ENCODE assay signal across 9 mouse cellular contexts in the genomic region with DNA sequence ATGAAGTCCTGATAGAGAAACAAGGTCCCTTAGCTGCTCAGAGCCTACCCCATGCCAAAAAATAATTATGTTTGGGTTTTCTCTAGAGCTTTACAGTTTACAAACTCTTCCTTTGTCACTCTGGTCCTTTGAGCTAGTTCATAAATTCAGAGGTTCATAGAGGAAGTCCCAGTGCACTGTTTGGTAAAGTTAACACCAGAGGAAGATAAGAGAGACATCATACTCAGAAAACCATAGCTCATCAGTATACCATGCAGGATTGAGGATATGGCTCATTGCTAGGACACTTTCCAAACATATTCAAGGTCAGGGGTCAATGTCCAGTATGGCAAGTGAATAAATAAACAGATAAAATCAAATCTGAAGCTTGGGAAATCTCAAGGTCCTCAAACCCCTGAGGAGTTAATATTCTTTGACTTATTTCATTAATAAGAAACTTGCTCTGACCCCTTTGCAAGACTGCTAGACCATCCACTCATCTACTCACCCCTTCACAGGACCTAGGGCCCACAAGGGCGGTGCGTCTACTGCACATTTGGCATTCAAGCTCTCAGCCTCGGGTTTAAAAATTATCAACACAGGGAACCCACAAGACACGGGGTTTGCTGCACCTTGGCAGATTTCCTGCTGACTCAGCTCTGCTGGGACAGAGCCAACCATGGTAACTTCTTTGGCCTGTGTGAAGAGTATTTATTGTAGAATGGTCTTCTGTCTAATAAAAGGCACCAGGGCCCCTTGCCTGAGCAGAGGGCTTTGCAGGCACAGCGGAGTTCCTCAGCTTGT. TPM values are rescaled to one million over a fixed set of nuclear protein-coding genes. Genes with fewer than 3 reads are reported as not detected.
DNase-seq lines count a peak whose midpoint lies in the region; ATAC-seq and TF ChIP-seq lines count a peak whose summit lies in the region.
"Had no signal": no experiment of that assay in that cellular context is flagged by ENCODE, and none has a peak within 500 bp of the region (broad histone marks: within the 10 kb centered on the region; RNA-seq: fewer than 3 reads in every experiment).

No protein-coding gene starts in this region.

- TF ChIP-seq EP300 in MEL (IDR thresholded peaks at IDR 0.05; ENCODE audit: low read depth in 1 of 2, low read length in 2 of 2): peak; percentile 72 to 74

- no peak for TF ChIP-seq RAD21 in MEL (IDR thresholded peaks at IDR 0.05; ENCODE audit: low read depth, low read length)

- no peaks in the 10 kb centered on the region for H3K9me3 ChIP-seq in MEL (replicated peaks; ENCODE audit: insufficient read depth, low read length)
- H3K9me3 ChIP-seq in forebrain, postnatal 0 days (ENCODE audit: low read length): no peaks in the 10 kb centered on the region
- H3K9me3 ChIP-seq: liver, embryonic 15.5 days had no signal

- H3K9ac ChIP-seq in MEL (ENCODE audit: control insufficient read depth, low read depth, low read length, poor library complexity, severe bottlenecking): peak overlapping the region; percentile 2; the same call in 1 of the 2 replicates
- H3K9ac ChIP-seq in forebrain, postnatal 0 days: no peak overlapping the region
- H3K9ac ChIP-seq: liver, embryonic 15.5 days had no signal

- WGBS in forebrain, postnatal 0 days: 36% methylated on average over 5 of the region's 5 CpGs

- H3K36me3 ChIP-seq in MEL (ENCODE audit: control insufficient read depth in 1 of 2, insufficient read depth in 2 of 2, low read length in 2 of 2): peaks cover 0 to 51% of the 10 kb centered on the region in 2 experiments; a peak in 2 of 4 replicates
- no peaks in the 10 kb centered on the region for H3K36me3 ChIP-seq in forebrain, postnatal 0 days (ENCODE audit: insufficient read depth)
- H3K36me3 ChIP-seq: liver, embryonic 15.5 days had no signal

- peak overlapping the region; percentile 75 for H3K27ac ChIP-seq in MEL (ENCODE audit: control insufficient read depth, low read depth, low read length)
- H3K27ac ChIP-seq in forebrain, postnatal 0 days (ENCODE audit: low read depth, low read length): no peak overlapping the region
- H3K27ac ChIP-seq: liver, embryonic 15.5 days had no signal

- TF ChIP-seq POLR2A in MEL (IDR thresholded peaks at IDR 0.05; ENCODE audit: control insufficient read depth in 1 of 2, insufficient read depth in 1 of 2, low read depth in 1 of 2, low read length in 2 of 2, poor library complexity in 1 of 2): no peak

- H3K4me2 ChIP-seq in forebrain, postnatal 0 days (ENCODE audit: low read depth): no peak overlapping the region
- H3K4me2 ChIP-seq: liver, embryonic 15.5 days had no signal

- ATAC-seq in megakaryocyte progenitor cell, adult 5-6 weeks (replicated peaks; ENCODE audit: poor library complexity): peak; percentile 56
- no peak for ATAC-seq in frontal cortex, adult (ENCODE audit: low TSS enrichment)
- ATAC-seq in forebrain, postnatal 0 days: no peak

- DNase-seq in cerebellum, adult 11 months: peak; percentile 54
- no peak for DNase-seq in cerebellum, postnatal 4 days (ENCODE audit: low spot score in 2 of 2)
- DNase-seq in MEL (ENCODE audit: low read depth, low spot score): peak; percentile 93
- peak; percentile 80 to 87 for DNase-seq in cerebellum, postnatal 25 days
- DNase-seq in kidney, adult 18-20 months: peak; percentile 89
- DNase-seq in forebrain, postnatal 0 days: no peak

- peaks cover 25 to 62% of the 10 kb centered on the region in 2 experiments for H3K4me1 ChIP-seq in MEL (ENCODE audit: control insufficient read depth in 1 of 2, insufficient read depth in 2 of 2, low read length in 2 of 2)
- H3K4me1 ChIP-seq in forebrain, postnatal 0 days (ENCODE audit: insufficient read depth): no peaks in the 10 kb centered on the region

- H3K4me3 ChIP-seq in MEL (ENCODE audit: control insufficient read depth in 1 of 2, insufficient read depth in 1 of 2, low read depth in 2 of 2, low read length in 2 of 2): no peak overlapping the region
- no peak overlapping the region for H3K4me3 ChIP-seq in forebrain, postnatal 0 days (ENCODE audit: low read depth, low read length)
- H3K4me3 ChIP-seq: liver, embryonic 15.5 days had no signal

- H3K79me2 ChIP-seq in MEL (ENCODE audit: control insufficient read depth, insufficient read depth, low read length, poor library complexity): no peaks in the 10 kb centered on the region

- H3K27me3 ChIP-seq in MEL (ENCODE audit: control insufficient read depth in 1 of 2, insufficient read depth in 2 of 2, low read length in 2 of 2): no peaks in the 10 kb centered on the region
- no peaks in the 10 kb centered on the region for H3K27me3 ChIP-seq in forebrain, postnatal 0 days (ENCODE audit: insufficient read depth, low read length)
- H3K27me3 ChIP-seq: liver, embryonic 15.5 days had no signal

- TF ChIP-seq CTCF in MEL (IDR thresholded peaks at IDR 0.05 in 2 of 3, conservative IDR thresholded peaks at IDR 0.05 in 1 of 3; ENCODE audit: control insufficient read depth in 1 of 3, insufficient read depth in 1 of 3, low read depth in 2 of 3, low read length in 3 of 3, poor library complexity in 1 of 3, severe bottlenecking in 1 of 3): no peak
- no peak for TF ChIP-seq CTCF in forebrain, postnatal 0 days (IDR thresholded peaks at IDR 0.05; ENCODE audit: low read depth)

TF ChIP-seq in MEL, 35 proteins besides CTCF, POLR2A, EP300 and RAD21 (continues in another document):
- TF ChIP-seq USF2 (IDR thresholded peaks at IDR 0.05; ENCODE audit: borderline replicate concordance in 1 of 2, insufficient read depth in 1 of 2, low read depth in 1 of 2, low read length in 2 of 2) (no peak), RCOR1 (IDR thresholded peaks at IDR 0.05; ENCODE audit: low read depth, low read length) (peak; percentile 83), KAT2A (conservative IDR thresholded peaks at IDR 0.05; ENCODE audit: low read depth, low read length) (no peak; the same call in 1 of the 2 replicates), SMC3 (IDR thresholded peaks at IDR 0.05; ENCODE audit: low read depth, low read length) (no peak), NRF1 (IDR thresholded peaks at IDR 0.05; ENCODE audit: insufficient read depth, low read depth, low read length, poor library complexity, severe bottlenecking) (no peak), CHD2 (IDR thresholded peaks at IDR 0.05; ENCODE audit: low read length) (no peak; the same call in 1 of the 2 replicates), E2F4 (IDR thresholded peaks at IDR 0.05; ENCODE audit: borderline replicate concordance, low read depth, low read length) (no peak), MYB (IDR thresholded peaks at IDR 0.05; ENCODE audit: low read depth, low read length) (no peak), ZC3H11A (IDR thresholded peaks at IDR 0.05; ENCODE audit: low read depth, low read length) (no peak), SIN3A (IDR thresholded peaks at IDR 0.05; ENCODE audit: low read length) (peak; percentile 79; the same call in 1 of the 2 replicates), TBP (IDR thresholded peaks at IDR 0.05; ENCODE audit: low read depth, low read length) (no peak), JUND (IDR thresholded peaks at IDR 0.05; ENCODE audit: low read depth, low read length) (0 out of 2 replicates have a peak, but pooled peaks have one; percentile 67), HCFC1 (IDR thresholded peaks at IDR 0.05; ENCODE audit: low read depth, low read length) (no peak), NELFE (IDR thresholded peaks at IDR 0.05; ENCODE audit: low read depth, low read length) (no peak), CHD1 (IDR thresholded peaks at IDR 0.05; ENCODE audit: low read depth, low read length) (no peak; the same call in 1 of the 2 replicates), ELF1 (IDR thresholded peaks at IDR 0.05; ENCODE audit: low read depth, low read length) (0 out of 2 replicates have a peak, but pooled peaks have one; percentile 39), TCF12 (IDR thresholded peaks at IDR 0.05; ENCODE audit: low read depth, low read length) (peak; percentile 55), GATA1 (IDR thresholded peaks at IDR 0.05; ENCODE audit: low read depth, low read length) (peak; percentile 92), ZMIZ1 (IDR thresholded peaks at IDR 0.05; ENCODE audit: low read depth, low read length) (no peak), BHLHE40 (IDR thresholded peaks at IDR 0.05; ENCODE audit: borderline replicate concordance, low read depth, low read length) (peak; percentile 63; the same call in 1 of the 2 replicates), ETS1 (IDR thresholded peaks at IDR 0.05; ENCODE audit: low read depth, low read length) (peak; percentile 87), MYC (IDR thresholded peaks at IDR 0.05; ENCODE audit: low read depth, low read length) (peak; percentile 54), GABPA (IDR thresholded peaks at IDR 0.05; ENCODE audit: low read depth, low read length) (peak; percentile 83), TAL1 (IDR thresholded peaks at IDR 0.05; ENCODE audit: low read length) (peak; percentile 44), POLR2AphosphoS5 (IDR thresholded peaks at IDR 0.05; ENCODE audit: borderline replicate concordance, low read depth, low read length) (no peak), USF1 (IDR thresholded peaks at IDR 0.05; ENCODE audit: low read depth, low read length) (0 out of 2 replicates have a peak, but pooled peaks have one; percentile 26), POLR2AphosphoS2 (IDR thresholded peaks at IDR 0.05; ENCODE audit: low read length) (no peak), MAZ (IDR thresholded peaks at IDR 0.05; ENCODE audit: low read depth, low read length) (peak; percentile 44; the same call in 1 of the 2 replicates), MAX (IDR thresholded peaks at IDR 0.05; ENCODE audit: low read length) (peak; percentile 38; the same call in 1 of the 2 replicates), MXI1 (IDR thresholded peaks at IDR 0.05; ENCODE audit: low read depth, low read length) (peak; percentile 79), MAFK (IDR thresholded peaks at IDR 0.05; ENCODE audit: borderline replicate concordance, low read depth, low read length) (peak; percentile 99), UBTF (IDR thresholded peaks at IDR 0.05; ENCODE audit: borderline replicate concordance, insufficient read depth, low read depth, low read length) (no peak), ZKSCAN1 (IDR thresholded peaks at IDR 0.05; ENCODE audit: low read depth, low read length) (no peak), MEF2A (IDR thresholded peaks at IDR 0.05; ENCODE audit: extremely low read depth, insufficient replicate concordance, low read depth, low read length, poor library complexity, severe bottlenecking) (no peak)

RNA-seq across cellular contexts. Expression of gene Chst15, which starts 8.7 kb away (rescaled TPM):
- 14.3 and 14.9 TPM in 2 replicates for total RNA-seq in MEL (2012; rRNA removed)
- 10 to 100 TPM in 1 of 2 experiments, not detected in 1; 18.1 TPM for polyA plus RNA-seq in MEL (2012; ENCODE audit: insufficient read depth in 1 of 2, insufficient read length in 2 of 2, low read depth in 1 of 2, low replicate concordance in 2 of 2, missing spikeins in 1 of 2)
- total RNA-seq in megakaryocyte progenitor cell, adult 5-6 weeks (2015): 8.6 and 11.5 TPM in 2 replicates
- 7.3 and 8.2 TPM in 2 replicates for total RNA-seq in megakaryocyte progenitor cell, adult 5-6 weeks (2017)
- total RNA-seq in forebrain, postnatal 0 days (2014; rRNA removed): 19.3 and 20.5 TPM in 2 replicates
- polyA plus RNA-seq in forebrain, postnatal 0 days (2015; fragmentation: Nextera tagmentation; extraction: Ambion mirVana): 7.2 and 12.8 TPM in 2 replicates

Comparison
In these comparisons a context has a peak if more than half of its experiments do, and no peak if none do; other contexts are left out.
1. DNase-seq: peak in cerebellum, adult 11 months (single experiment), MEL (single experiment), cerebellum, postnatal 25 days (2 of 2) and kidney, adult 18-20 months (single experiment); none in cerebellum, postnatal 4 days (0 of 2) and forebrain, postnatal 0 days (single experiment).